Mouse (Mus musculus): Measurements from ENCODE around the gene Zfp827. TPM values are rescaled to one million over a fixed set of nuclear protein-coding genes. Genes with fewer than 3 reads are reported as not detected.

Zfp827 gene
- polyA plus RNA-seq, 1 experiment from 2014 or later = 12.0 TPM

DNA sequence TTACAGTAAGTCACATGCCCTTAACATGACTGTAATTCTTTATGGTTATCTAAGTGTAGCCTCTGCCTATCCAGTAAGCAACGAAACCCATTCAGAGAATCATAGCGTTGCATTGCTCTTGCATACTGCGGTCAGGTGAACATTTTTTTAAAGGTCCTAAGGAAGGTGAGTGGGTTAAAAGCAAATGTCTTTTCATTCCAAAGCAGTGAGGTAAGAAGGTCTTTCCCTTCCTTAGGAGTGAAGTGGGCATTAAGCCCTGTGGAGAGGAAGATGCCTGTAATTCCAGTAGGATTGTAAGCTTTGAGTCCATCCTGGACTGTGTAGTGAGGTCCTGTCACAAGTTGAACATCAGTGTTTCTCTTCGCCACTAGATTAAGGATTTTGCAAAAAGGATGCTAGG, 66.2 kb downstream of the Zfp827 start:
- H3K4me3 ChIP-seq = no peak overlapping the region
- ATAC-seq (ENCODE audit: insufficient number of reproducible peaks, insufficient read depth, low FRiP score, low TSS enrichment, low read depth) = no peak
- WGBS = 95% methylated on average over 4 of the region's 4 CpGs
- H3K36me3 ChIP-seq = peaks cover 37% of the 10 kb centered on the region
- H3K4me2 ChIP-seq = no peak overlapping the region
- H3K9ac ChIP-seq = no peak overlapping the region
- no peak overlapping the region for H3K27ac ChIP-seq
- H3K9me3 ChIP-seq = no peaks in the 10 kb centered on the region
- no peaks in the 10 kb centered on the region for H3K27me3 ChIP-seq
- 0 out of 2 replicates have a peak, but pooled peaks cover 3% of the 10 kb centered on the region for H3K4me1 ChIP-seq

GRCm38 (mm10) chr8:79095162-79095561, 66.9 kb downstream of the Zfp827 start:
- WGBS = 92% methylated on average over 7 of the region's 7 CpGs
- H3K4me2 ChIP-seq = no peak overlapping the region
- no peak overlapping the region for H3K4me3 ChIP-seq
- H3K27ac ChIP-seq = no peak overlapping the region
- no peaks in the 10 kb centered on the region for H3K9me3 ChIP-seq
- peaks cover 31% of the 10 kb centered on the region for H3K36me3 ChIP-seq
- H3K9ac ChIP-seq = no peak overlapping the region
- H3K4me1 ChIP-seq = 0 out of 2 replicates have a peak, but pooled peaks cover 3% of the 10 kb centered on the region
- H3K27me3 ChIP-seq = no peaks in the 10 kb centered on the region
- ATAC-seq (ENCODE audit: insufficient number of reproducible peaks, insufficient read depth, low FRiP score, low TSS enrichment, low read depth) = no peak

GRCm38 (mm10) chr8:79096970-79097369, 68.7 kb downstream of the Zfp827 start:
- ATAC-seq (ENCODE audit: insufficient number of reproducible peaks, insufficient read depth, low FRiP score, low TSS enrichment, low read depth) = no peak
- H3K9me3 ChIP-seq = no peaks in the 10 kb centered on the region
- H3K4me2 ChIP-seq = no peak overlapping the region
- H3K27me3 ChIP-seq = no peaks in the 10 kb centered on the region
- H3K27ac ChIP-seq = no peak overlapping the region
- no peak overlapping the region for H3K9ac ChIP-seq
- no peak overlapping the region for H3K4me3 ChIP-seq
- 0 out of 2 replicates have a peak, but pooled peaks cover 3% of the 10 kb centered on the region for H3K4me1 ChIP-seq
- peaks cover 28% of the 10 kb centered on the region for H3K36me3 ChIP-seq
- 78% methylated on average over 11 of the region's 11 CpGs for WGBS

- WGBS = 76% methylated on average over 4 of the region's 4 CpGs
- no peak overlapping the region for H3K4me2 ChIP-seq
- H3K27me3 ChIP-seq = no peaks in the 10 kb centered on the region
- peaks cover 41% of the 10 kb centered on the region for H3K4me1 ChIP-seq
- H3K27ac ChIP-seq = peak overlapping the region; percentile 57; the same call in 1 of the 2 replicates
- H3K4me3 ChIP-seq = no peak overlapping the region
- H3K9me3 ChIP-seq = no peaks in the 10 kb centered on the region
- H3K9ac ChIP-seq = no peak overlapping the region
- peaks cover 6% of the 10 kb centered on the region; the same call in 1 of the 2 replicates for H3K36me3 ChIP-seq
- ATAC-seq (ENCODE audit: insufficient number of reproducible peaks, insufficient read depth, low FRiP score, low TSS enrichment, low read depth) = no peak
Observed at GRCm38 (mm10) chr8:79102707-79103106, 74.5 kb downstream of the Zfp827 start.

DNA sequence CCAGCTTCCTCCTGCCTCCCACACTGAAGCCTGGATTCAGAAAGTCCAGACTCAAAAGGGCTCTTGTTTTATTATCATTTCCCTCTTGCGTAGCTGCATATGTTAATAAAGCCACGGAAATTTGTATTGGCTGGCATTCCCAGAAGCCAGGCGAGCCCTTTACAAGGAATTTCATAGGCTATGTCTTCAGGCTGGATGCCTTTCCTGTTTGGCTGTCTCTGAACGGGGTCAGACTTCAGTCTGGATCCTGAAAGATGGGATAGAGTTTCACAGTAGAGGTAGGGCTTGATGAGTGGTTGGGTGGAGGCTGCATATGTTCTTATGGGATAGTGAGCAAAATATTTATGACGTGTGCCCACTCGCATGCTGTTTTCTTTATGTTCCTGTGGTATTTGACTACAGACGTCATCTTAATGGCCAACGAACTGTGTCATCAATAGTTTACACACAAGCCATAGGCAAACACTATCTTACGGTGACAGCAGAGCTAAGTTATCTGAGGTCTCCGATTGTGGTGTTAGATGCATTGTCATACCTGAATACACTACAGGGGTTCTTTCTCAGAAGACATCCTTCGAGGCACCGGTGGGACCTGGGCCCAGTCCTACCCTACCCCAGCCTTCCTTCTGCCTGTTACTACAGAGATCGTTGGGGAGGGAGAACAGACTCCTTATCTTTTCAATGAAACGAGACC, 75.1 kb downstream of the Zfp827 start:
- 66% methylated on average over 14 of the region's 14 CpGs for WGBS
- H3K36me3 ChIP-seq = peaks cover 6% of the 10 kb centered on the region; the same call in 1 of the 2 replicates
- no peak overlapping the region for H3K4me3 ChIP-seq
- no peak overlapping the region for H3K9ac ChIP-seq
- H3K4me2 ChIP-seq = no peak overlapping the region
- H3K4me1 ChIP-seq = peaks cover 40% of the 10 kb centered on the region
- H3K27ac ChIP-seq = peak overlapping the region; percentile 57
- no peaks in the 10 kb centered on the region for H3K27me3 ChIP-seq
- H3K9me3 ChIP-seq = no peaks in the 10 kb centered on the region
- ATAC-seq (ENCODE audit: insufficient number of reproducible peaks, insufficient read depth, low FRiP score, low TSS enrichment, low read depth) = no peak

GRCm38 (mm10) chr8:79103923-79104580, 75.8 kb downstream of the Zfp827 start:
- Histone ChIP-seq H3K27me3 (no peaks in the 10 kb centered on the region), H3K9ac (no peak overlapping the region), H3K27ac (peak overlapping the region; percentile 82), H3K4me2 (no peak overlapping the region), H3K4me3 (no peak overlapping the region), H3K4me1 (peaks cover 43% of the 10 kb centered on the region), H3K9me3 (no peaks in the 10 kb centered on the region), H3K36me3 (peaks cover 11% of the 10 kb centered on the region)
- 78% methylated on average over 9 of the region's 9 CpGs for WGBS
- no peak for ATAC-seq (ENCODE audit: insufficient number of reproducible peaks, insufficient read depth, low FRiP score, low TSS enrichment, low read depth)

- Histone ChIP-seq H3K9me3 (no peaks in the 10 kb centered on the region), H3K27me3 (no peaks in the 10 kb centered on the region), H3K4me3 (no peak overlapping the region), H3K4me2 (no peak overlapping the region), H3K27ac (peak overlapping the region; percentile 82), H3K4me1 (peaks cover 45% of the 10 kb centered on the region), H3K9ac (peak overlapping the region; percentile 32; the same call in 1 of the 2 replicates), H3K36me3 (peaks cover 12% of the 10 kb centered on the region)
- no peak for ATAC-seq (ENCODE audit: insufficient number of reproducible peaks, insufficient read depth, low FRiP score, low TSS enrichment, low read depth)
- WGBS = 73% methylated on average over 9 of the region's 9 CpGs
Observed at GRCm38 (mm10) chr8:79104634-79105033, 76.4 kb downstream of the Zfp827 start.

DNA sequence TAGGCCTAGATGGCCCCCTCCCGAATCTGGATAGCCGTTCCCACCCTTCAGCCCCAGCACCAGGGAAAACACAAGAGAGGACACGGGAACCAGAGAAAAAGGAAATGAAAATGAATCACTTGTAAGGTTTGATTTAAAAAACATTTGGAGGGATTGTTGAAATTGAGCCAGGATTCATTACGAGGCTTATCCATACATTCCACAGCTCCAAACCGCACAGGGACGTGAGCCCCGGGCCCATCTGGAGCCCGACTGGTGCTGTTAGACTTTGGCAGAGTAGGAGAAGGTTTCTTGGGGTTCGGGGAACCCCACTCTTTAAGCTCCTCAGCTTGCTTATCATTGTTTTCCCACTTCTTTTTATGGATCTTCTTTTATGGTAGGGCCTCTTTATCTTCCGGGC, 76.9 kb downstream of the Zfp827 start:
- H3K9me3 ChIP-seq = no peaks in the 10 kb centered on the region
- ATAC-seq (ENCODE audit: insufficient number of reproducible peaks, insufficient read depth, low FRiP score, low TSS enrichment, low read depth) = no peak
- no peak overlapping the region for H3K4me3 ChIP-seq
- no peak overlapping the region for H3K4me2 ChIP-seq
- 0 out of 2 replicates have a peak overlapping the region, but pooled peaks have one; percentile 32 for H3K9ac ChIP-seq
- H3K27ac ChIP-seq = peak overlapping the region; percentile 82
- H3K36me3 ChIP-seq = peaks cover 12% of the 10 kb centered on the region
- WGBS = 42% methylated on average over 10 of the region's 10 CpGs
- H3K27me3 ChIP-seq = no peaks in the 10 kb centered on the region
- peaks cover 45% of the 10 kb centered on the region for H3K4me1 ChIP-seq

GRCm38 (mm10) chr8:79111461-79111860, 83.2 kb downstream of the Zfp827 start:
- Histone ChIP-seq H3K27ac (no peak overlapping the region), H3K4me3 (no peak overlapping the region), H3K9ac (no peak overlapping the region), H3K9me3 (no peaks in the 10 kb centered on the region), H3K36me3 (peaks cover 19% of the 10 kb centered on the region), H3K27me3 (no peaks in the 10 kb centered on the region), H3K4me1 (peaks cover 13% of the 10 kb centered on the region), H3K4me2 (no peak overlapping the region)
- no peak for ATAC-seq (ENCODE audit: insufficient number of reproducible peaks, insufficient read depth, low FRiP score, low TSS enrichment, low read depth)
- 84% methylated on average over 8 of the region's 8 CpGs for WGBS

GRCm38 (mm10) chr8:79112480-79112879, 84.2 kb downstream of the Zfp827 start:
- 94% methylated on average over 18 of the region's 18 CpGs for WGBS
- Histone ChIP-seq H3K4me3 (no peak overlapping the region), H3K4me1 (peaks cover 13% of the 10 kb centered on the region), H3K4me2 (no peak overlapping the region), H3K27me3 (no peaks in the 10 kb centered on the region), H3K9ac (no peak overlapping the region), H3K36me3 (peaks cover 19% of the 10 kb centered on the region), H3K9me3 (no peaks in the 10 kb centered on the region), H3K27ac (no peak overlapping the region)
- no peak; the same call in 1 of the 2 replicates for ATAC-seq (ENCODE audit: insufficient number of reproducible peaks, insufficient read depth, low FRiP score, low TSS enrichment, low read depth)

GRCm38 (mm10) chr8:79113533-79113932, 85.3 kb downstream of the Zfp827 start:
- no peak overlapping the region for H3K4me2 ChIP-seq
- no peak overlapping the region for H3K27ac ChIP-seq
- H3K4me1 ChIP-seq = peaks cover 16% of the 10 kb centered on the region
- 83% methylated on average over 9 of the region's 9 CpGs for WGBS
- no peaks in the 10 kb centered on the region for H3K9me3 ChIP-seq
- H3K4me3 ChIP-seq = no peak overlapping the region
- H3K9ac ChIP-seq = no peak overlapping the region
- H3K27me3 ChIP-seq = no peaks in the 10 kb centered on the region
- peaks cover 25% of the 10 kb centered on the region for H3K36me3 ChIP-seq
- no peak for ATAC-seq (ENCODE audit: insufficient number of reproducible peaks, insufficient read depth, low FRiP score, low TSS enrichment, low read depth)

DNA sequence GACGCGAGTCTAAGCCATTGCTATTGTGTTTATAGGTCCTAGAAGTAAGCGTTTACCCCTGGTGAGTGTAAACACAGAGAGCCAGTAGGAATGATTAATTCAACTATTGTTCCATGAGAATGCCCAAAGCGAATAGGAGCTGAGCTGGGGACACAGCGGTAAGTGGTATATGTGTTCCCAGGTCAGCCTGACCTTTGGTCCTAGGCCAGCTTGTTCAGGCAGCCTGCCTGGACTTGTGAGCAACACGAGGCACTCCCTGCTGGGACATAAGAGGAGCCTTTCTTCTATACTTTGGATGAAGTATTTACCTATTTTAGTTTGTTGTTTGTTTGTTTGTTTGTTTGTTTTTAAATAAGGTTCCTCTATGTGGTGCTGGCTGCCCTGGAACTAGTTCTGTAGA, 86.3 kb downstream of the Zfp827 start:
- Histone ChIP-seq H3K4me3 (no peak overlapping the region), H3K9ac (no peak overlapping the region), H3K4me1 (peaks cover 11% of the 10 kb centered on the region), H3K9me3 (no peaks in the 10 kb centered on the region), H3K27me3 (no peaks in the 10 kb centered on the region), H3K36me3 (peaks cover 25% of the 10 kb centered on the region), H3K27ac (no peak overlapping the region), H3K4me2 (no peak overlapping the region)
- ATAC-seq (ENCODE audit: insufficient number of reproducible peaks, insufficient read depth, low FRiP score, low TSS enrichment, low read depth) = no peak
- 79% methylated on average over 6 of the region's 6 CpGs for WGBS
